Mouse (Mus musculus) CD4-positive naive resting alpha-beta T cell, adult 57 days (primary cell): ENCODE data around the gene Prps1l1. TPM values are rescaled to one million over a fixed set of nuclear protein-coding genes. Genes with fewer than 3 reads are reported as not detected.

Experiments
- total RNA-seq: library from RNA; stranded (reverse); gene quantifications from one replicate; pipeline ENCODE4 v1.2.4, GENCODE M21; 2023

The Prps1l1 gene
- total RNA-seq = not detected

DNA sequence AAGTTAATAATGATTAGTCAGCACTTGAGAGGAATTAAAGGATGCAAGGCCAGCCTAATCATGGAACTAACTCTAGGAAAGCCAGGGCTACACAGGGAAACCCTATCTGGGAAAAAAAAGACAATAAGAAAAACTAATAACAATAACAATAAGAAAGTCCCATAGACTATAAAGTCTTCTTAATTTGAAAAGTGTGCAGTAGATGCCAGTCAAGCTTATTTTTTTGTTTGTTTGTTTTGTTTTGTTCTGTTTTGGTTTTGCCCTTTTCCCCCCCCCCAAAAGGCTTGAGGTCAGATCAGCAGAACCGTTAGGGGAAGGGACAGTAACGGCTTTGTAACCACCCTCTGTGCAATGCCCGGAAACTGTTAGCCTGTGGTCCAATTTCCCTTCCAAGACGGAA is at the start of gene Prps1l1:
Gene Prps1l1 (plus strand): TSS at position 301 of the 400 bp plus-strand sequence.

Other genes with a start within 250 kb of the Prps1l1 start
- gene Hdac9, start 67.7 kb upstream of the Prps1l1 start, total RNA-seq = 3.4 TPM
- 18.2 TPM for gene Snx13, start 62.4 kb downstream of the Prps1l1 start, total RNA-seq